Mouse (Mus musculus): ENCODE measurements around the gene Olfr878.

Olfr878 gene

GRCm38 (mm10) chr9:37917540-37917939 lies at the start of gene Olfr878:
Gene Olfr878, plus strand, starts transcription at chr9:37917840.
- no peak for DNase-seq (ENCODE audit: low read depth)

- no peak for DNase-seq (ENCODE audit: low read depth)
Observed at GRCm38 (mm10) chr9:37870246-37870645, 47.4 kb upstream of the Olfr878 start.

GRCm38 (mm10) chr9:37871097-37871496 lies 46.5 kb upstream of the Olfr878 start:
- no peak for DNase-seq (ENCODE audit: low read depth)

- no peak for DNase-seq (ENCODE audit: low read depth)
Observed at GRCm38 (mm10) chr9:37871536-37871935, 46.1 kb upstream of the Olfr878 start.

- DNase-seq (ENCODE audit: low read depth): no peak
Observed at GRCm38 (mm10) chr9:37890960-37891359, 26.7 kb upstream of the Olfr878 start.

- no peak for DNase-seq (ENCODE audit: low read depth)
Observed at GRCm38 (mm10) chr9:37896661-37897060, 21.0 kb upstream of the Olfr878 start, which contains the start of gene Olfr145. Gene Olfr145, plus strand, starts transcription at chr9:37896724.

- DNase-seq (ENCODE audit: low read depth): no peak
Observed at GRCm38 (mm10) chr9:37905555-37905954, 12.1 kb upstream of the Olfr878 start.

- no peak for DNase-seq (ENCODE audit: low read depth)
Observed at GRCm38 (mm10) chr9:37918018-37918417, 378 bp downstream of the Olfr878 start.

- DNase-seq (ENCODE audit: low read depth): no peak
Observed at GRCm38 (mm10) chr9:37924194-37924593, 6.6 kb downstream of the Olfr878 start.

GRCm38 (mm10) chr9:37925445-37925844 lies 7.8 kb downstream of the Olfr878 start:
- DNase-seq (ENCODE audit: low read depth): no peak

GRCm38 (mm10) chr9:37926019-37927013 lies 8.7 kb downstream of the Olfr878 start:
- DNase-seq (ENCODE audit: low read depth): no peak

- peak; percentile 57 for DNase-seq (ENCODE audit: low read depth)
Observed at GRCm38 (mm10) chr9:37932519-37932918, 14.9 kb downstream of the Olfr878 start.

GRCm38 (mm10) chr9:37934146-37934545 lies 16.5 kb downstream of the Olfr878 start:
- no peak for DNase-seq (ENCODE audit: low read depth)

GRCm38 (mm10) chr9:37941167-37941566 lies 23.5 kb downstream of the Olfr878 start:
- no peak for DNase-seq (ENCODE audit: low read depth)

All from induced T-regulatory cell, adult 2 months (primary cell).